Mouse (Mus musculus): ENCODE results near the gene Smpdl3b. TPM values are rescaled to one million over a fixed set of nuclear protein-coding genes. Genes with fewer than 3 reads are reported as not detected.
"Not testable (repeated sequence)": the region's sequence is repeated elsewhere in the genome, so short reads cannot be mapped to it uniquely, and the experiment has no call there.

Smpdl3b gene
- total RNA-seq (2021) = 1 to 10 TPM; 2.2 to 2.9 TPM
- long read RNA-seq, experiment 1 = 0 reads
- long read RNA-seq, experiment 2, partial matches to known transcripts = 1 of 3 reads
- long read RNA-seq, experiment 2, other reads (novel, unspliced or antisense) = 0 of 3 reads

GRCm38 (mm10) chr4:132756974-132757373 lies at the start of gene Smpdl3b:
TSS of gene Smpdl3b (minus strand) at chr4:132757252.
- intact Hi-C loops (cut with DNase I) = no loop called here

GRCm38 (mm10) chr4:132806620-132807191 lies 49.7 kb upstream of the Smpdl3b start:
- DNase-seq (ENCODE audit: low spot score in 2 of 2) = no peak
- intact Hi-C loops (cut with DNase I) = no loop called here

More at GRCm38 (mm10) chr4:132756974-132757373, at the start of gene Smpdl3b:
- peak; percentile 79 to 87 for DNase-seq (ENCODE audit: low spot score in 2 of 2)

- intact Hi-C loops (cut with DNase I) = no loop called here
- no peak for DNase-seq (ENCODE audit: low spot score in 2 of 2)
These were observed 48.6 kb upstream of the Smpdl3b start for GRCm38 (mm10) chr4:132805599-132806197.

DNA sequence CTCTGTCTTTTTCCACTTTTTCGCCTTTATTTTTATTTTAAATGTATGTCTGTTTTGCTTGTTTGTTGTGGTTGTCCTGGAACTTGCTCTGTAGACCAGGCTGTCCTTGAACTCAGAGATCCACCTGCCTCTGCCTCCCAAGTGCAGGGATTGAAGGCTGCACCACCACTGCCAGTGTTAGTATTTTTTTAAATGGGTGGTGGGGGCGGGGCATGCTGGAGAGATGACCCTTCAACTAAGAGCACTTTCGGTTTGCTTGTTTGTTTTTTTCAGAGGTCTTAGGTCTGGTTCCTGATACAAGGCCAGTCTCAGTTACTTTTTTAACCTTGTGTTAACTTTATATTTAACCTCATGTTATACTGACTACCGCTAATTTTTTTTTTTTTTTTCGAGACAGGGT lies 48.1 kb upstream of the Smpdl3b start:
- intact Hi-C loops (cut with DNase I) = no loop called here
- DNase-seq (ENCODE audit: low spot score in 2 of 2) = no peak

DNA sequence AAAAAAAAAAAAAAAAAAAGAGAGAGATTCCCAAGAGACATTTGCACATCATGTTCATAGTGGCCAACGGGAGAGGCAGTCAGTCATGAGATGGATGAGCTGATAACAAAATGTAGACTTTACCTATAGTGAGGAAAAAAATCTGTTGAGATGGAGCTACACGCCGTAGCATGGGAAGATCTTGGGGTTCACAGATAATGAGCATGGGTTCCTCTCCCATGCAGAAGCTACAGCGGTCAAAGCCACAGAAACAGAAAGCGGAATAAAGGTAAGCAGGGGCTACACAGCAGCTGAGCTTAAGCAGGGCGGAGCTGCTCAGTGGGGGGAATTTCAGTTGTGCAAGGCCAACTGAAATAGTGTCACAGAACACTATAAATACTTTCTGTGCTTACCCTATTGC lies 47.3 kb upstream of the Smpdl3b start:
- intact Hi-C loops (cut with DNase I) = no loop called here
- no peak for DNase-seq (ENCODE audit: low spot score in 2 of 2)

DNA sequence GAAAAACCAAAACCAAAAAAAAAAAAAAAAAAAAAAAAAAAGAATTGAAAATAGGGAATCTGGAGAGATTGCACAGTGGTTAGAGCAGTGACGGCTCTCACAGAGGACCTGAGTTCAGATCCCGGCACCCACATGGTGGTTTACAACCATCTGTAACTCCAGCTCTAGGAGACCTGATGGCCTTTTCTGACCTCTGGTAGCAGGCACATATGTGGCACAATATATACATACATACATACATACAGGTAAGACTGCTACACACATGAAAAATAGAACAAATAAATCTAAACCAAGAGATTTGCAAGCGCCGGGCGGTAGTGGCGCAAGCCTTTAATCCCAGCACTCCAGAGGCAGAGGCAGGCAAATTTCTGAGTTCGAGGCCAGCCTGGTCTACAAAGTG lies 46.8 kb upstream of the Smpdl3b start:
- no peak for DNase-seq (ENCODE audit: low spot score in 2 of 2)
- intact Hi-C loops (cut with DNase I) = no loop called here

GRCm38 (mm10) chr4:132803212-132803611 lies 46.2 kb upstream of the Smpdl3b start:
- DNase-seq (ENCODE audit: low spot score in 2 of 2) = no peak
- intact Hi-C loops (cut with DNase I) = no loop called here

GRCm38 (mm10) chr4:132802171-132802637 lies 45.2 kb upstream of the Smpdl3b start:
- intact Hi-C loops (cut with DNase I) = no loop called here
- no peak for DNase-seq (ENCODE audit: low spot score in 2 of 2)

DNA sequence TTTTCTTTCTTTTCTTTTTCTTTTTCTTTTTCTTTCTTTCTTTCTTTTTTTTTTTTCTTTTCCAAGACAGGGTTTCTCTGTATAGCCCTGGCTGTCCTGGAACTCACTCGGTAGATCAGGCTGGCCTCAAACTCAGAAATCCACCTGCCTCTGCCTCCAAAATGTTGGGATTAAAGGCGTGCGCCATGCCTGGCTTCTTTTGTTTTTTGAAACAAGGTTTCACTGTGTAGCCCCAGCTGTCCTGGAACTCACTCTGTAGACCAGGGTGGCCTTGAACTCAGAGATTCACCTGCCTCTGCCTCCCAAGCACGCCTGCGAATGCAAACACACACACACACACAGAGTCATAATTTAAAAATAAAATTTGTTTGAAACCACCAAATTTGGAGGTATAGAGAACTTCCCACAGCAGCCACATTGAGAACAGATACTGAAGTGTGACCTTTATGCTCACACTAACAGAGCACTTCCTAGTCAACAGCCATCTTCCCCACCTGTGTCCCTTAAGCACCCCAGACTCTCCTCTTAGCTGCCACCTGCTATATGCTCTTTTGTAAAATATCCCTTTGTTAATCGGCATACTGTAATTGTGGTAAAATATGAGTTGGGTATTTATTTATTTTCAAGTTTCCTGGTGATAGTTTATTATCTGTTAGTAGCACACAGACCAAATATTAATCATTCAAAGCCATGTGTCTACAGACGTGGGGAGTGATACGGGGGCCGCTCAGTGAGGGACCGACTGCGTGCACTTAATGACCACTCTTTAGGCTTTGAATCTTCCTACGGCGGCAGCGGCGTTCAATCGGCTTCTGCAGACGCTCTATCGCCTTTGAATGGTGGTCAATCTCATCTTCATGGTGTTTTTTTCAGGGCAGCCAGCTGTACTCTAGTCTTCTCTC lies 44.4 kb upstream of the Smpdl3b start:
- intact Hi-C loops (cut with DNase I) = no loop called here

DNA sequence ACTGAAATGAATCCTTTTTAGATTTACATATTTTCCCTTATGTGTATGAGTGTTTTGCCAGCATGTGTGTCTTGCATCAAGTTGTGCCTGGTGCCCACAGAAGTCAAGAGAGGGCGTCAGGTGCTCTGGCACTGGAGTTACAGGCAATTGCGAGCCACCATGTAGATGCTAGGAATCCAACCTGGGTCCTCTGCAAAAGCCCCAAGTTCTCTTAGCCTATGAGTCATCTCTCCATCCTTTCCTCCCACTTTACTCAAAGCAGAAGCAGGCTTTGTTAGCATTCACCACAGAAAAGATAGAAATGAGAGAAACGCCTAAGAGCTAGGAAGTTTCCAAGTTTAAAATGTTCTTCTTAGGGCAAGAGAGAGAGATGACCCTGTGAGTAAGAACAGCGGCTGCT lies 42.8 kb upstream of the Smpdl3b start:
- intact Hi-C loops (cut with DNase I) = no loop called here

More for the DNA sequence above, 44.4 kb upstream of the Smpdl3b start:
- DNase-seq (ENCODE audit: low spot score in 2 of 2) = no peak

DNA sequence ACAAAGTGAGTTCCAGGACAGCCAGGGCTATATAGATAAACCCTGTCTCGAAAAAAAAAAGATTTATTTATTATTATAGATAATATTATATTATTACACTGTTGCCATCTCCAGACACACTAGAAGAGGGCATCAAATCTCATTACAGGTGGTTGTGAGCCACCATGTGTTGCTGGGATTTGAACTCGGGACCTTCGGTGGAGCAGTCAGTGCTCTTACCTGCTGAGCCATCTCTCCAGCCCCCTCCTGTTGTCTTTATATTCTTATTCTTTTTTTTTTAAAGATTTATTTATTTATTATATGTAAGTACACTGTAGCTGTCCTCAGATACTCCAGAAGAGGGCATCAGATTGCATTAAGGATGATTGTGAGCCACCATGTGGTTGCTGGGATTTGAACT lies 41.6 kb upstream of the Smpdl3b start:
- intact Hi-C loops (cut with DNase I); DNase-seq (ENCODE audit: low spot score in 2 of 2): not testable (repeated sequence)

More for the DNA sequence above, 42.8 kb upstream of the Smpdl3b start:
- DNase-seq (ENCODE audit: low spot score in 2 of 2) = no peak

DNA sequence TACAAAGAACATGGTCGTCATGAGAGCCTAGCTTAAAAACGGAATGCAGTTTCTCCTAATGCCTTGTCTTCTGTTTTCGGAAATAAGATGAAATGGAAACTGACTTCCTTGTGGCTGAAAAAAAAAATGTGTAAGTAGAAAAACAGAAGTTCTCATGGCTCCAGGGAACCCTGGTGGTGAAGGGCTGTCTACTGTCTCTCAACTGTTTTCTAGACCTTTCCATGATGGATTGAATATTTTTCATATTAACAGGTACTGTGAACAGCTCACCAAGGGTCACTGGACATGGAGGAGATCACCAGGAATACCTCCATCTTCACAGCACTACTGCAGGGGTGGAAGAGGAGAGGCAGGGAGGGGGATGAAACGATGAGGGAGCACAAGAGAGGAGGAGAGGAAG lies 41.0 kb upstream of the Smpdl3b start:
- intact Hi-C loops (cut with DNase I) = no loop called here
- DNase-seq (ENCODE audit: low spot score in 2 of 2) = no peak

- intact Hi-C loops (cut with DNase I) = no loop called here
These were observed 40.4 kb upstream of the Smpdl3b start for GRCm38 (mm10) chr4:132797461-132797860.

GRCm38 (mm10) chr4:132796196-132796886 lies 39.3 kb upstream of the Smpdl3b start, which contains the start of gene Themis2:
TSS of gene Themis2 (minus strand) at chr4:132796387.
- peak in 1 of 2 experiments; percentile 49 for DNase-seq (ENCODE audit: low spot score in 2 of 2)
- intact Hi-C loops (cut with DNase I) = no loop called here

More at GRCm38 (mm10) chr4:132797461-132797860, 40.4 kb upstream of the Smpdl3b start:
- DNase-seq (ENCODE audit: low spot score in 2 of 2) = no peak

GRCm38 (mm10) chr4:132795171-132795570 lies 38.1 kb upstream of the Smpdl3b start:
- intact Hi-C loops (cut with DNase I) = no loop called here
- no peak for DNase-seq (ENCODE audit: low spot score in 2 of 2)

DNA sequence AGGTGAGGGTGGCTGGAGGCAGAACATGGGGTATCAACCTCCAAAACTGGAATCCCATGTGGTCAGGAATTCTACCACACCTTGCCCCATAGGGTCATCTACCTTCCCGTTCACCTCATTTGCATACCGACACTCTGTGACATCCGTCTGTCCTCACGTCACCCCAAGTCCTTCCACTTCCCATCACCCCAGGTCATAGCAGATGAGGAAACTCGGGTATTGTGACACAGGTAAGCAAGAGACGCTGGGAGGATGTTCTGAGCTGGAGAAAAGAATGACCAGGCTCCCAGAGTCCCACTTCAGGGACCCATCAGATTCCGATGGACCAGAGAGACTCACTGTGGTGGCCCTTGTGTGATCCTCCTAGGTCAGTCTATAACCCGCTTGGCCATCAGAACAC lies 37.7 kb upstream of the Smpdl3b start:
- intact Hi-C loops (cut with DNase I) = no loop called here
- no peak for DNase-seq (ENCODE audit: low spot score in 2 of 2)

GRCm38 (mm10) chr4:132794028-132794427 lies 37.0 kb upstream of the Smpdl3b start:
- intact Hi-C loops (cut with DNase I) = no loop called here
- no peak for DNase-seq (ENCODE audit: low spot score in 2 of 2)

DNA sequence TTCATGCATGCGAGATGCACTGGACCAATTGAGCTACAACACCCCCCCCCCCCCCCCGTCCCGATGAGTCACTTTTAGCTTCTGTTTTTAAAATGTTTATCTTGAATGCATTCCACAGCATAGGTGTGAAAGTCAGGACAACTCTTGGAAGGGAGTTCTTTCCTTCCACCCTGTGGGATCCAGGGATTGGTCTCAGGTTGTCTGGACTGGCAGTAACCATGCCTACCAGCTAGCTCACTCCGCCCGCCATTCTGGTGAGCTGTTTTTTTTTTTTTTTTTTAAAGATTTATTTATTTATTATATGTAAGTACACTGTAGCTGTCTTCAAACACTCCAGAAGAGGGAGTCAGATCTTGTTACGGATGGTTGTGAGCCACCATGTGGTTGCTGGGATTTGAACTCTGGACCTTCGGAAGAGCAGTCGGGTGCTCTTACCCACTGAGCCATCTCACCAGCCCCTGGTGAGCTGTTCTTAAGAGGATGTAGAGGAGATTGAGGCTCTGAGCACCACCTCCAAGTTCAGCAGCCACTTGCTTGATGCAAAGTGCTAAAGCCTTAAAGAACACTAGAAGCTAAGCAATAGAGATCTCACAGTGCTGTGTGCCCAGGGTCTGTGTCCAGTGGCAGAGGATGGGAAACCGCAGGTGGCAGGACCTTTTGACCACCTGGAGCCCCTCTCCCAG lies 36.4 kb upstream of the Smpdl3b start:
- DNase-seq (ENCODE audit: low spot score in 2 of 2); intact Hi-C loops (cut with DNase I): not testable (repeated sequence)

GRCm38 (mm10) chr4:132789731-132790130 lies 32.7 kb upstream of the Smpdl3b start:
- intact Hi-C loops (cut with DNase I) = no loop called here
- DNase-seq (ENCODE audit: low spot score in 2 of 2) = no peak
